Mouse (Mus musculus) midbrain, embryonic 11.5 days (tissue): Measurements from ENCODE around the gene Ppdpf. TPM values are rescaled to one million over a fixed set of nuclear protein-coding genes. Genes with fewer than 3 reads are reported as not detected.
A peak's percentile ranks its signal among the peaks of the same experiment; 100 is the strongest.

Experiments
- ATAC-seq: fragments of 200-750 bp; cut with Nextera tagmentation; 2 replicates; pipeline ENCODE4 v1.8.0; 2017; ENCODE audit warnings: moderate TSS enrichment, moderate library complexity; ENCODE audit not compliant: low FRiP score
- DNase-seq: peaks from one replicate; pipeline ENCODE4 v3.0.0; 2015; ENCODE audit warnings: low spot score; ENCODE audit errors: missing footprints
- H3K27ac ChIP-seq: fragments of 300-500 bp; sonication (generic); 2 replicates; pipeline ENCODE4 v1.5.1; 2014; ENCODE audit warnings: low read depth, low read length
- H3K27me3 ChIP-seq: fragments of 300-500 bp; sonication (generic); 2 replicates; pipeline ENCODE4 v1.6.1; 2014; ENCODE audit warnings: mild to moderate bottlenecking, low read length, moderate library complexity, mixed read lengths; ENCODE audit not compliant: control insufficient read depth, insufficient read depth
- H3K36me3 ChIP-seq: fragments of 300-500 bp; sonication (generic); 2 replicates; pipeline ENCODE4 v1.6.1; 2014; ENCODE audit warnings: mild to moderate bottlenecking, low read length, moderate library complexity, mixed read lengths; ENCODE audit not compliant: control insufficient read depth, insufficient read depth
- H3K4me1 ChIP-seq: fragments of 300-500 bp; sonication (generic); 2 replicates; pipeline ENCODE4 v1.6.1; 2014; ENCODE audit warnings: low read length; ENCODE audit not compliant: control insufficient read depth, insufficient read depth
- H3K4me2 ChIP-seq: fragments of 300-500 bp; sonication (generic); 2 replicates; pipeline ENCODE4 v1.6.1; 2014; ENCODE audit warnings: mild to moderate bottlenecking, moderate library complexity
- H3K4me3 ChIP-seq: fragments of 300-500 bp; sonication (generic); 2 replicates; pipeline ENCODE4 v1.5.1; 2014; ENCODE audit warnings: low read depth, low read length
- H3K9ac ChIP-seq: fragments of 300-500 bp; sonication (generic); 2 replicates; pipeline ENCODE4 v1.6.1; 2014; ENCODE audit warnings: low read length
- H3K9me3 ChIP-seq: fragments of 300-500 bp; sonication (generic); 2 replicates; pipeline ENCODE4 v1.6.1; 2016; ENCODE audit warnings: low read length; ENCODE audit not compliant: control insufficient read depth
- WGBS: fragments of 180-500 bp; shearing (Covaris S2); extraction: QIAGEN DNeasy Blood & Tissue Kit; methylation state at CpG from one replicate; pipeline ENCODE4 v1.1.7; 2014; 5-methylcytosine and 5-hydroxymethylcytosine counted together
- polyA plus RNA-seq: library from polyadenylated mRNA; unstranded; fragments of >200 nt; fragmentation: Nextera tagmentation; extraction: Ambion mirVana; gene quantifications from 2 replicates; pipeline ENCODE4 v1.2.1, GENCODE M21; 2014

Gene Ppdpf
- polyA plus RNA-seq, 1 experiment from 2014 or later, result 426 TPM

GRCm38 (mm10) chr2:181150281-181150680, 36.8 kb upstream of the Ppdpf start:
- Histone ChIP-seq H3K36me3 (no peaks in the 10 kb centered on the region), H3K4me1 (peaks cover 3% of the 10 kb centered on the region; the same call in 1 of the 2 replicates), H3K9me3 (no peaks in the 10 kb centered on the region), H3K9ac (no peak overlapping the region), H3K27ac (no peak overlapping the region), H3K4me3 (no peak overlapping the region), H3K4me2 (no peak overlapping the region), H3K27me3 (peaks cover 3% of the 10 kb centered on the region)
- no peak for DNase-seq
- 74% methylated on average over 6 of the region's 6 CpGs for WGBS
- ATAC-seq, result no peak

GRCm38 (mm10) chr2:181152701-181153100, 34.3 kb upstream of the Ppdpf start:
- Histone ChIP-seq H3K4me1 (peaks cover 5% of the 10 kb centered on the region), H3K4me2 (no peak overlapping the region), H3K4me3 (no peak overlapping the region), H3K27me3 (peaks cover 19% of the 10 kb centered on the region), H3K27ac (no peak overlapping the region), H3K36me3 (no peaks in the 10 kb centered on the region), H3K9ac (no peak overlapping the region), H3K9me3 (no peaks in the 10 kb centered on the region)
- DNase-seq (no peak), ATAC-seq (no peak)
- 92% methylated on average over 17 of the region's 17 CpGs for WGBS

- WGBS, result 89% methylated on average over 1 of the region's 1 CpGs
- no peak overlapping the region for H3K9ac ChIP-seq
- H3K4me1 ChIP-seq, result peaks cover 5% of the 10 kb centered on the region
- H3K36me3 ChIP-seq, result no peaks in the 10 kb centered on the region
- no peak overlapping the region for H3K4me2 ChIP-seq
- no peaks in the 10 kb centered on the region for H3K9me3 ChIP-seq
- no peak for DNase-seq
- peaks cover 19% of the 10 kb centered on the region for H3K27me3 ChIP-seq
- H3K27ac ChIP-seq, result no peak overlapping the region
- ATAC-seq, result no peak
- H3K4me3 ChIP-seq, result no peak overlapping the region
Observed at GRCm38 (mm10) chr2:181153131-181153530, 33.9 kb upstream of the Ppdpf start.

- Histone ChIP-seq H3K27me3 (peaks cover 16% of the 10 kb centered on the region), H3K9me3 (no peaks in the 10 kb centered on the region), H3K36me3 (no peaks in the 10 kb centered on the region), H3K4me3 (no peak overlapping the region), H3K9ac (no peak overlapping the region), H3K4me2 (no peak overlapping the region), H3K27ac (no peak overlapping the region), H3K4me1 (peaks cover 5% of the 10 kb centered on the region)
- DNase-seq (no peak), ATAC-seq (no peak)
- 0% methylated on average over 1 of the region's 1 CpGs for WGBS
Observed at GRCm38 (mm10) chr2:181153837-181154236, 33.2 kb upstream of the Ppdpf start.

GRCm38 (mm10) chr2:181154361-181154760, 32.7 kb upstream of the Ppdpf start:
- Histone ChIP-seq H3K9ac (no peak overlapping the region), H3K36me3 (no peaks in the 10 kb centered on the region), H3K27me3 (peaks cover 16% of the 10 kb centered on the region), H3K9me3 (no peaks in the 10 kb centered on the region), H3K4me2 (no peak overlapping the region), H3K4me3 (no peak overlapping the region), H3K4me1 (peaks cover 7% of the 10 kb centered on the region), H3K27ac (no peak overlapping the region)
- DNase-seq, result no peak
- ATAC-seq, result no peak
- 84% methylated on average over 3 of the region's 3 CpGs for WGBS

- Histone ChIP-seq H3K4me2 (no peak overlapping the region), H3K9ac (no peak overlapping the region), H3K36me3 (no peaks in the 10 kb centered on the region), H3K4me1 (peaks cover 12% of the 10 kb centered on the region), H3K27ac (no peak overlapping the region), H3K27me3 (peaks cover 16% of the 10 kb centered on the region), H3K4me3 (no peak overlapping the region), H3K9me3 (no peaks in the 10 kb centered on the region)
- 81% methylated on average over 8 of the region's 8 CpGs for WGBS
- DNase-seq, result no peak
- ATAC-seq, result no peak
Observed at GRCm38 (mm10) chr2:181154831-181155415, 32.1 kb upstream of the Ppdpf start.

GRCm38 (mm10) chr2:181155801-181156200, 31.2 kb upstream of the Ppdpf start:
- ATAC-seq, result peak; percentile 14; the same call in 1 of the 2 replicates

GRCm38 (mm10) chr2:181156248-181157121, 30.6 kb upstream of the Ppdpf start, which contains the start of gene Eef1a2:
TSS of gene Eef1a2 (minus strand) at chr2:181157014.
- peak; percentile 46; the same call in 1 of the 2 replicates for ATAC-seq
- WGBS, result 4% methylated on average over 55 of the region's 55 CpGs

More at GRCm38 (mm10) chr2:181155801-181156200, 31.2 kb upstream of the Ppdpf start:
- Histone ChIP-seq H3K4me1 (peaks cover 15% of the 10 kb centered on the region), H3K36me3 (no peaks in the 10 kb centered on the region), H3K27ac (no peak overlapping the region), H3K27me3 (peaks cover 16% of the 10 kb centered on the region), H3K4me2 (peak overlapping the region; percentile 60; the same call in 1 of the 2 replicates), H3K4me3 (peak overlapping the region; percentile 38), H3K9ac (no peak overlapping the region), H3K9me3 (no peaks in the 10 kb centered on the region)
- DNase-seq, result no peak
- 72% methylated on average over 4 of the region's 4 CpGs for WGBS

GRCm38 (mm10) chr2:181157180-181157579, 29.9 kb upstream of the Ppdpf start:
- peak overlapping the region; percentile 60 for H3K4me2 ChIP-seq
- H3K27me3 ChIP-seq, result peaks cover 16% of the 10 kb centered on the region
- no peaks in the 10 kb centered on the region for H3K9me3 ChIP-seq
- H3K27ac ChIP-seq, result no peak overlapping the region
- ATAC-seq, result no peak
- peak overlapping the region; percentile 64; the same call in 1 of the 2 replicates for H3K9ac ChIP-seq
- no peaks in the 10 kb centered on the region for H3K36me3 ChIP-seq
- DNase-seq, result no peak
- 79% methylated on average over 4 of the region's 4 CpGs for WGBS
- H3K4me3 ChIP-seq, result peak overlapping the region; percentile 38
- peaks cover 15% of the 10 kb centered on the region for H3K4me1 ChIP-seq

More at GRCm38 (mm10) chr2:181156248-181157121, 30.6 kb upstream of the Ppdpf start, which contains the start of gene Eef1a2:
- peaks cover 15% of the 10 kb centered on the region for H3K4me1 ChIP-seq
- peak; percentile 88 for DNase-seq
- H3K4me2 ChIP-seq, result peak within 1 kb of the TSS; percentile 60
- peaks cover 16% of the 10 kb centered on the region for H3K27me3 ChIP-seq
- H3K9me3 ChIP-seq, result no peaks in the 10 kb centered on the region
- peak within 1 kb of the TSS; percentile 38 for H3K4me3 ChIP-seq
- H3K9ac ChIP-seq, result peak within 1 kb of the TSS; percentile 64
- no peaks in the 10 kb centered on the region for H3K36me3 ChIP-seq
- H3K27ac ChIP-seq, result no peak within 1 kb of the TSS
